Comparison of ENCODE assay signal across 15 mouse cellular contexts in genomic region chr7:122558085-122558811, GRCm38 (mm10).
A peak's percentile ranks its signal among the peaks of the same experiment; 100 is the strongest.
DNase-seq lines count a peak whose midpoint lies in the region; ATAC-seq and TF ChIP-seq lines count a peak whose summit lies in the region.
"Had no signal": no experiment of that assay in that cellular context is flagged by ENCODE, and none has a peak within 500 bp of the region (broad histone marks: within the 10 kb centered on the region; RNA-seq: fewer than 3 reads in every experiment).

No protein-coding gene starts in this region.

- peak overlapping the region; percentile 72 for H3K27ac ChIP-seq in forebrain, embryonic 10.5 days
- H3K27ac ChIP-seq in forebrain, postnatal 0 days (ENCODE audit: low read depth, low read length) = no peak overlapping the region
- 0 out of 2 replicates have a peak overlapping the region, but pooled peaks have one; percentile 32 for H3K27ac ChIP-seq in forebrain, embryonic 11.5 days (ENCODE audit: low read depth, low read length)
- H3K27ac ChIP-seq in hindbrain, embryonic 14.5 days = peak overlapping the region; percentile 44; the same call in 1 of the 2 replicates
- H3K27ac ChIP-seq: kidney, embryonic 15.5 days; left cerebral cortex, adult 2 months; liver, embryonic 13.5 days; neural tube, embryonic 13.5 days had no signal

- H3K27me3 ChIP-seq in forebrain, embryonic 10.5 days (ENCODE audit: poor library complexity, severe bottlenecking) = peaks cover 20% of the 10 kb centered on the region
- H3K27me3 ChIP-seq in forebrain, postnatal 0 days (ENCODE audit: insufficient read depth, low read length) = no peaks in the 10 kb centered on the region
- H3K27me3 ChIP-seq in forebrain, embryonic 11.5 days (ENCODE audit: control insufficient read depth, insufficient read depth, low read length) = no peaks in the 10 kb centered on the region
- no peaks in the 10 kb centered on the region for H3K27me3 ChIP-seq in hindbrain, embryonic 14.5 days (ENCODE audit: control insufficient read depth, insufficient read depth, low read length)
- H3K27me3 ChIP-seq: kidney, embryonic 15.5 days; liver, embryonic 13.5 days; neural tube, embryonic 13.5 days had no signal

- no peak for TF ChIP-seq CTCF in forebrain, postnatal 0 days (IDR thresholded peaks at IDR 0.05; ENCODE audit: low read depth)

- DNase-seq in forebrain, embryonic 10.5 days (ENCODE audit: extremely low spot score, low spot score) = peak; percentile 17
- DNase-seq in forebrain, postnatal 0 days = no peak
- peak; percentile 66 for DNase-seq in MN1 (ENCODE audit: low spot score)
- peak; percentile 67 for DNase-seq in forebrain, embryonic 11.5 days (ENCODE audit: low spot score)
- DNase-seq in hindbrain, embryonic 14.5 days (ENCODE audit: low spot score) = no peak
- DNase-seq in kidney, postnatal 4 days = no peak
- DNase-seq in adrenal gland, postnatal 10 days = no peak
- DNase-seq in heart, adult 18-20 months = no peak
- DNase-seq: cerebellum, adult 11 months; liver, embryonic 13.5 days; thymus, adult 2 months had no signal

- no peak for ATAC-seq in forebrain, postnatal 0 days
- peak; percentile 85 for ATAC-seq in forebrain, embryonic 11.5 days (replicated peaks; ENCODE audit: low FRiP score)
- ATAC-seq in hindbrain, embryonic 14.5 days (ENCODE audit: low FRiP score) = no peak
- ATAC-seq: activated CD4-positive, CD25-positive, alpha-beta regulatory T cell, adult 4 months had no signal

- no peak overlapping the region for H3K9ac ChIP-seq in forebrain, postnatal 0 days
- H3K9ac ChIP-seq in forebrain, embryonic 11.5 days (ENCODE audit: low read length) = no peak overlapping the region
- no peak overlapping the region for H3K9ac ChIP-seq in hindbrain, embryonic 14.5 days
- H3K9ac ChIP-seq: kidney, embryonic 15.5 days; liver, embryonic 13.5 days; neural tube, embryonic 13.5 days had no signal

- no peak overlapping the region for H3K4me2 ChIP-seq in forebrain, postnatal 0 days (ENCODE audit: low read depth)
- H3K4me2 ChIP-seq in forebrain, embryonic 11.5 days (ENCODE audit: low read depth, low read length, severe bottlenecking) = no peak overlapping the region
- H3K4me2 ChIP-seq in hindbrain, embryonic 14.5 days (replicated peaks) = no peak overlapping the region
- H3K4me2 ChIP-seq: kidney, embryonic 15.5 days; liver, embryonic 13.5 days; neural tube, embryonic 13.5 days had no signal

- 32% methylated on average over 7 of the region's 7 CpGs for WGBS in forebrain, embryonic 10.5 days
- WGBS in forebrain, postnatal 0 days = 35% methylated on average over 7 of the region's 7 CpGs
- WGBS in forebrain, embryonic 11.5 days = 29% methylated on average over 7 of the region's 7 CpGs
- 37% methylated on average over 7 of the region's 7 CpGs for WGBS in hindbrain, embryonic 14.5 days

- no peak overlapping the region for H3K4me3 ChIP-seq in forebrain, embryonic 10.5 days
- H3K4me3 ChIP-seq in forebrain, postnatal 0 days (ENCODE audit: low read depth, low read length) = no peak overlapping the region
- no peak overlapping the region for H3K4me3 ChIP-seq in forebrain, embryonic 11.5 days (ENCODE audit: low read depth, low read length)
- H3K4me3 ChIP-seq in hindbrain, embryonic 14.5 days (replicated peaks; ENCODE audit: low read length) = no peak overlapping the region
- H3K4me3 ChIP-seq: kidney, embryonic 15.5 days; left cerebral cortex, adult 2 months; liver, embryonic 13.5 days; neural tube, embryonic 13.5 days had no signal

- H3K36me3 ChIP-seq in forebrain, embryonic 10.5 days (replicated peaks) = no peaks in the 10 kb centered on the region
- no peaks in the 10 kb centered on the region for H3K36me3 ChIP-seq in forebrain, postnatal 0 days (ENCODE audit: insufficient read depth)
- H3K36me3 ChIP-seq in forebrain, embryonic 11.5 days (ENCODE audit: control insufficient read depth, insufficient read depth, low read length) = no peaks in the 10 kb centered on the region
- H3K36me3 ChIP-seq in hindbrain, embryonic 14.5 days (replicated peaks; ENCODE audit: control insufficient read depth, insufficient read depth) = no peaks in the 10 kb centered on the region
- H3K36me3 ChIP-seq: kidney, embryonic 15.5 days; liver, embryonic 13.5 days; neural tube, embryonic 13.5 days had no signal

- peaks cover 48% of the 10 kb centered on the region for H3K4me1 ChIP-seq in forebrain, embryonic 10.5 days
- H3K4me1 ChIP-seq in forebrain, postnatal 0 days (ENCODE audit: insufficient read depth) = peaks cover 3% of the 10 kb centered on the region; the same call in 1 of the 2 replicates
- peaks cover 16% of the 10 kb centered on the region; the same call in 1 of the 2 replicates for H3K4me1 ChIP-seq in forebrain, embryonic 11.5 days (replicated peaks; ENCODE audit: control insufficient read depth, insufficient read depth, low read length)
- H3K4me1 ChIP-seq in hindbrain, embryonic 14.5 days (replicated peaks; ENCODE audit: control insufficient read depth, insufficient read depth, low read length) = peaks cover 18% of the 10 kb centered on the region; the same call in 1 of the 2 replicates
- H3K4me1 ChIP-seq: kidney, embryonic 15.5 days; liver, embryonic 13.5 days had no signal

- H3K9me3 ChIP-seq in forebrain, embryonic 10.5 days = no peaks in the 10 kb centered on the region
- no peaks in the 10 kb centered on the region for H3K9me3 ChIP-seq in forebrain, postnatal 0 days (ENCODE audit: low read length)
- no peaks in the 10 kb centered on the region for H3K9me3 ChIP-seq in forebrain, embryonic 11.5 days (ENCODE audit: control insufficient read depth, low read length)
- H3K9me3 ChIP-seq in hindbrain, embryonic 14.5 days (ENCODE audit: control insufficient read depth, low read length) = no peaks in the 10 kb centered on the region
- H3K9me3 ChIP-seq: kidney, embryonic 15.5 days; liver, embryonic 13.5 days; neural tube, embryonic 13.5 days had no signal

Comparison
In these comparisons a context has a peak if more than half of its experiments do, and no peak if none do; other contexts are left out.
1. DNase-seq: peak in forebrain, embryonic 10.5 days (single experiment), MN1 (single experiment) and forebrain, embryonic 11.5 days (single experiment); none in forebrain, postnatal 0 days (single experiment), hindbrain, embryonic 14.5 days (single experiment), kidney, postnatal 4 days (0 of 2), adrenal gland, postnatal 10 days (single experiment) and heart, adult 18-20 months (0 of 2).